Mouse (Mus musculus) kidney, adult 2 months (tissue): ENCODE results near the gene Hspa8. TPM values are rescaled to one million over a fixed set of nuclear protein-coding genes. Genes with fewer than 3 reads are reported as not detected.

ENCODE experiments used
- DNase-seq: peaks from one replicate; pipeline ENCODE4 v3.0.0; 2021
- H3K27ac ChIP-seq: fragments of 200-500 bp; 2 replicates; pipeline ENCODE4 v1.5.1; 2012; ENCODE audit warnings: low read depth, low read length, control low read depth, inconsistent platforms; ENCODE audit not compliant: insufficient read depth
- H3K27me3 ChIP-seq: fragments of 200-500 bp; replicated peaks from 2 replicates; pipeline ENCODE4 v1.6.1; 2012; ENCODE audit warnings: mild to moderate bottlenecking, moderate library complexity, low read length, inconsistent platforms; ENCODE audit not compliant: control insufficient read depth, insufficient read depth
- H3K36me3 ChIP-seq: fragments of 200-500 bp; 2 replicates; pipeline ENCODE4 v1.6.1; 2012; ENCODE audit warnings: mild to moderate bottlenecking, moderate library complexity, low read length, inconsistent platforms; ENCODE audit not compliant: control insufficient read depth, insufficient read depth
- H3K4me1 ChIP-seq: fragments of 200-500 bp; 2 replicates; pipeline ENCODE4 v1.6.1; 2011; ENCODE audit warnings: low read length; ENCODE audit not compliant: control insufficient read depth, insufficient read depth
- H3K4me3 ChIP-seq: fragments of 200-500 bp; 2 replicates; pipeline ENCODE4 v1.5.1; 2011; ENCODE audit warnings: mild to moderate bottlenecking, low read depth, low read length, control low read depth; ENCODE audit not compliant: insufficient read depth
- CTCF ChIP-seq: fragments of 200-500 bp; conservative IDR thresholded peaks from 2 replicates; pipeline ENCODE4 v1.5.1; 2011; ENCODE audit warnings: low read depth, mild to moderate bottlenecking, control low read depth, low read length, moderate library complexity, mixed read lengths; ENCODE audit not compliant: insufficient read depth, insufficient read length
- POLR2A ChIP-seq: fragments of 200-500 bp; IDR thresholded peaks from one replicate; pipeline ENCODE4 v1.6.1; 2011; ENCODE audit warnings: low read depth, low read length, control low read depth
- WGBS: fragments of 180-500 bp; shearing (Covaris S2); methylation state at CpG from one replicate; pipeline ENCODE4 v1.1.7; 2018; 5-methylcytosine and 5-hydroxymethylcytosine counted together
- polyA plus RNA-seq: library from polyadenylated mRNA; depleted of rRNA; stranded (reverse); fragments of >200 nt; gene quantifications from 2 replicates; pipeline ENCODE4 v1.2.3, GENCODE M21; 2012; rRNA removed

Gene Hspa8
- polyA plus RNA-seq, result 3,384 and 3,621 TPM in 2 replicates

- Histone ChIP-seq H3K36me3 (peaks cover 23% of the 10 kb centered on the region), H3K4me3 (peak within 1 kb of the TSS; percentile 98), H3K27ac (peak within 1 kb of the TSS; percentile 96), H3K27me3 (no peaks in the 10 kb centered on the region), H3K4me1 (peaks cover 13% of the 10 kb centered on the region)
- under 1% methylated on average over 82 of the region's 83 CpGs for WGBS
- TF ChIP-seq POLR2A, result peak; percentile 100
- no peak for TF ChIP-seq CTCF
- DNase-seq, result peak; percentile 100
Measured at GRCm38 (mm10) chr9:40800675-40801612, at the start of gene Hspa8. TSS of gene Hspa8 (plus strand) at chr9:40800984.

DNA sequence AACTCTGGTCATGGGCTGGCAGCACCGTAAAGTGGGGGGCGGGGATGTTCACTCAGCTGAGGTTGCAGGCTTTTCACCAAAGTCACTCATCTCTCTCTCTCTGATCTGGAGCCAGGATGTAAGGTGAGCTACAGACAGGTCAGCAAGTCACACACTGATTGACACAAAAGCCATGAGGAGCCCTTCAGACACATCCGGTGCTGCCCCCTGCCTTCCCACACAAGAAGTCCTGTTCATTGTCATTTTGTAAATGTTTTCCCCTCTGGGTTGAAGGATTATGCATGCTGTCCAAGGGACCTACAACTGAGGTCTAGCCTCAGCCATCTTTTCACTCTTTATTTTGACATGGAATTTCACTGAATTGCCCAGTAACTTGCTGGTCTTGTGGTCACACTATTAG lies 49.0 kb upstream of the Hspa8 start:
- 42% methylated on average over 3 of the region's 3 CpGs for WGBS
- no peak for DNase-seq
- TF ChIP-seq CTCF, result peak; percentile 24
- TF ChIP-seq POLR2A, result no peak

DNA sequence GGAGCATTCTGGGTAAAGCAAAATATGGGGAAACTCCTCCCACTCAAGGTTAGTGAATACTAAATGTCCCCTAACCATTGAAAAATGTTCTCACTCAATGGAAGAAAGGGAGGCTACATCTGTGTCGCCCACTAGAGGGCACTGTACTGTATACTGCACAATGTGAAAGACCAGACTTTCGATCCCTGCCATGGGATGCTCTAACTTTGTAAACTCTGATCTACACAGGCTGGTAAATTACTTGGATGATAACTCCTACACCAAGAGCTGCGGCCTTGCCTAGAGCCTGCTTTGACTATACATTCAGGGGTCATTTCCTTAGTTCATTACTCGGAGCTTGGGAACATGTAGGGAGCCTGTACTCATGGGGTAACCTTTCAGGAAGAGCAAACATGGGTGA lies 44.4 kb upstream of the Hspa8 start:
- no peak overlapping the region for H3K4me3 ChIP-seq
- 17% methylated on average over 4 of the region's 4 CpGs for WGBS

More for the DNA sequence above, 49.0 kb upstream of the Hspa8 start:
- Histone ChIP-seq H3K27ac (no peak overlapping the region), H3K36me3 (no peaks in the 10 kb centered on the region), H3K27me3 (no peaks in the 10 kb centered on the region), H3K4me1 (no peaks in the 10 kb centered on the region; the same call in 1 of the 2 replicates), H3K4me3 (no peak overlapping the region)

DNA sequence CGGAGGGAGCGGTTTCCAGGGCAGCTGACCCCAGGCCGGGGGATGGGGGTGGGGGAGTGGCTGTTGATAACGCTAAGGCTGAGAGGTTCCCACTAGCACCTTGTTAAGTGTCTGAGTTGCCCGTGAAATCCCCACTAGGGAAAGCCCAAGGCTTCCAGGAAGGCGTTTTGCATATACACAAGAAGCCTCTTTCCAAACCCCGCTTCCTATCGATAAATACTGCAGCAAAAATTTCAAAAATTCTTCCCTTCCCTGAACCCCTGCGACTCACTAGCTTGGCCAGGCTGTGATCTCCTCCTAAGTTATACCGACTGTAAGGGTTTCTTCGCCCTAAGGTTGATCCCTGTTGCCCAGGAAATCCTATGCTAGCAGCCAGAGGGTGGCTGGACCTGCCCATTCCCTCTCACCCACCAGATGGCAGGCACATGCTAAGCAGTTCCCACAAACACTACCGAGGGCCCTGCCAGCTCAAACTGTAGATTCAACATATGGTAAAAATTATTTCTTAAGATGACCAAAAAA lies 43.6 kb upstream of the Hspa8 start:
- TF ChIP-seq CTCF (peak; percentile 79), POLR2A (no peak)
- H3K36me3 ChIP-seq, result no peaks in the 10 kb centered on the region
- no peak overlapping the region for H3K27ac ChIP-seq
- H3K4me1 ChIP-seq, result no peaks in the 10 kb centered on the region; the same call in 1 of the 2 replicates
- H3K4me3 ChIP-seq, result no peak overlapping the region
- WGBS, result 23% methylated on average over 12 of the region's 12 CpGs
- H3K27me3 ChIP-seq, result no peaks in the 10 kb centered on the region
- peak; percentile 75 for DNase-seq

More for the DNA sequence above, 44.4 kb upstream of the Hspa8 start:
- H3K27me3 ChIP-seq, result no peaks in the 10 kb centered on the region
- H3K36me3 ChIP-seq, result no peaks in the 10 kb centered on the region
- H3K27ac ChIP-seq, result no peak overlapping the region
- peak; percentile 75 for DNase-seq
- H3K4me1 ChIP-seq, result no peaks in the 10 kb centered on the region; the same call in 1 of the 2 replicates
- no peak for TF ChIP-seq POLR2A
- peak; percentile 59 for TF ChIP-seq CTCF

GRCm38 (mm10) chr9:40757685-40758270 lies 43.0 kb upstream of the Hspa8 start:
- TF ChIP-seq POLR2A (no peak), CTCF (peak; percentile 63)
- Histone ChIP-seq H3K27me3 (no peaks in the 10 kb centered on the region), H3K27ac (peak overlapping the region; percentile 2; the same call in 1 of the 2 replicates), H3K4me1 (no peaks in the 10 kb centered on the region; the same call in 1 of the 2 replicates), H3K4me3 (peak overlapping the region; percentile 21; the same call in 1 of the 2 replicates), H3K36me3 (no peaks in the 10 kb centered on the region)
- 3% methylated on average over 22 of the region's 22 CpGs for WGBS
- peak; percentile 86 for DNase-seq

DNA sequence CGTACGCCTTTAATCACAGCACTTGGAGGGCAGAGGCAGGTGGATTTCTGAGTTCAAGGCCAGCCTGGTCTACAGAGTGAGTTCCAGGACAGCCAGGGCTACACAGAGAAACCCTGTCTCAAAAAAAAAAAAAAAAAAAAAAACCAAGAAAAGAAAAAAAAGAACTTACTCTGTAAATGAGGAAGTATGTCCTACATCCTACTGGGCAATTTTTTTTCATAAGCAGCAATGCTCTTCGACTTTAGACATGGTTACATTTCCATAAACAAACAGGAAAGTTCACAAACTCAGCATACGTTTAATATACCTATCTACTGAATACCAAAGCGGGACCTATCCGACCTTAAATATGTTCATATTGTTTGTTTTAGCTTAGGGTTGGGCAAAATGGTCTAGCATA lies 38.4 kb upstream of the Hspa8 start:
- no peaks in the 10 kb centered on the region for H3K36me3 ChIP-seq
- TF ChIP-seq CTCF, result no peak
- no peaks in the 10 kb centered on the region; the same call in 1 of the 2 replicates for H3K4me1 ChIP-seq
- H3K4me3 ChIP-seq, result no peak overlapping the region
- DNase-seq, result no peak
- H3K27me3 ChIP-seq, result no peaks in the 10 kb centered on the region
- H3K27ac ChIP-seq, result no peak overlapping the region
- WGBS, result 89% methylated on average over 6 of the region's 6 CpGs

GRCm38 (mm10) chr9:40764887-40765580 lies 35.8 kb upstream of the Hspa8 start:
- no peak overlapping the region; the same call in 1 of the 2 replicates for H3K4me3 ChIP-seq
- H3K4me1 ChIP-seq, result no peaks in the 10 kb centered on the region
- TF ChIP-seq CTCF, result peak; percentile 30; the same call in 1 of the 2 replicates
- no peak for TF ChIP-seq POLR2A
- no peaks in the 10 kb centered on the region for H3K36me3 ChIP-seq
- peak; percentile 27 for DNase-seq
- no peak overlapping the region for H3K27ac ChIP-seq
- H3K27me3 ChIP-seq, result no peaks in the 10 kb centered on the region
- WGBS, result 78% methylated on average over 9 of the region's 9 CpGs
